Mouse (Mus musculus) B cell, adult 62 days (primary cell): Measurements from ENCODE around the gene Slf1. TPM values are rescaled to one million over a fixed set of nuclear protein-coding genes. Genes with fewer than 3 reads are reported as not detected.

Experiments used
- total RNA-seq: library from RNA; stranded (reverse); gene quantifications from 4 replicates; pipeline ENCODE4 v1.2.4, GENCODE M21; 2023

Gene Slf1
- total RNA-seq: 23.4 to 30.3 TPM (median 27.6 TPM) in 4 replicates

DNA sequence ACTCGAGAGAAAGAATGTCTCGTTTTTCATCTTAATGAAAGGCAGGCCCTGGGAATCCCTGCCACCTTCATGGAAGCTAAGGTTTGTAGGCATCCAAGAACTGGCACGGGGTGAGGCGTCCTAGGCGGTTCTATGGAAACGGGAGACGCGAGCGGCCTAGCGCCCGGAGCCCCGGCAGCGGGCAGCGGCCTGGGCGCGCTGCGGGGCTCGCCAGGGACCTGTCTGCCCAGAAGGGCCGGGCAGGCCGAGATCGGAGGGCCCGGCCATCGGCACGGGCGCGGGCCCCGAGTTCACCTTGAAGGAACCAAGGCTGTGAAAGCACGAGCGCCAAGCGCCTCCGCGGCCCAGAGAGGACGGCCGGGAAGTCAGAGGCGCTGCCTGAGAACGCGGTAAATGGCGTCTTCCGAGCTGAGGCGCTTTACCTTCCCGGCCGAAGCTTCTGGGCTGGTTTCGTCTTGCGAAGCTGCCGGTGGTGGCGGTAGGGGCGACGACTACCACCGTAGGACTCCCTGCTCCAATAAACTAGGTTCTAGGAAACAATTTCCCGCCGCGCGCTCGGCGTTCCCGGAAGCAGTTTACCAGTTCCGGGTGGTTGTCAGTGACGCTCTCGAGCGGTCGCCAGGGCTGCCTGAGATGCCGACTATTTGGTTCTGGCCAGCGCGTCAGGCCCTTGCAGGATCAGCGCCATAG lies at the start of gene Slf1, which contains the start of gene 2210408I21Rik:
Gene Slf1 (minus strand): TSS at position 543 of the 690 bp plus-strand sequence.
Gene 2210408I21Rik (plus strand): TSS at position 610 of the 690 bp plus-strand sequence.

Other genes with a start within 250 kb of the Slf1 start
- 4.0 to 6.3 TPM (median 4.6 TPM) in 4 replicates for gene 2210408I21Rik, start 67 bp upstream of the Slf1 start, total RNA-seq